In genomic region chr17:8339666-8340374, GRCm38 (mm10) we compare ENCODE assay signal across 7 mouse cellular contexts. TPM values are rescaled to one million over a fixed set of nuclear protein-coding genes. Genes with fewer than 3 reads are reported as not detected.
DNase-seq lines count a peak whose midpoint lies in the region; ATAC-seq and TF ChIP-seq lines count a peak whose summit lies in the region.

No protein-coding gene starts in this region.

- H3K4me3 ChIP-seq in liver, embryonic 11.5 days (ENCODE audit: low read depth, low read length): no peak overlapping the region
- no peak overlapping the region for H3K4me3 ChIP-seq in liver, embryonic 12.5 days
- peak overlapping the region; percentile 57 for H3K4me3 ChIP-seq in embryonic facial prominence, embryonic 15.5 days (replicated peaks)
- peak overlapping the region; percentile 60 for H3K4me3 ChIP-seq in limb, embryonic 13.5 days
- peak overlapping the region; percentile 61 for H3K4me3 ChIP-seq in olfactory bulb, adult 2 months (ENCODE audit: insufficient read depth, low read depth, low read length)

- no peaks in the 10 kb centered on the region for H3K36me3 ChIP-seq in liver, embryonic 11.5 days (ENCODE audit: control insufficient read depth, insufficient read depth, low read length)
- no peaks in the 10 kb centered on the region for H3K36me3 ChIP-seq in liver, embryonic 12.5 days
- no peaks in the 10 kb centered on the region for H3K36me3 ChIP-seq in embryonic facial prominence, embryonic 15.5 days
- no peaks in the 10 kb centered on the region for H3K36me3 ChIP-seq in limb, embryonic 13.5 days

- 34% methylated on average over 8 of the region's 8 CpGs for WGBS in liver, embryonic 11.5 days
- whole genome bisulfite sequencing in liver, embryonic 12.5 days (ENCODE audit: insufficient replicate concordance): 33% methylated on average over 8 of the region's 8 CpGs
- 20% methylated on average over 8 of the region's 8 CpGs for WGBS in embryonic facial prominence, embryonic 15.5 days
- WGBS in limb, embryonic 13.5 days: 28% methylated on average over 8 of the region's 8 CpGs
- 21% methylated on average over 8 of the region's 8 CpGs for WGBS in olfactory bulb, adult 2 months

- no peaks in the 10 kb centered on the region for H3K9me3 ChIP-seq in liver, embryonic 11.5 days (ENCODE audit: control insufficient read depth, low read length)
- H3K9me3 ChIP-seq in liver, embryonic 12.5 days (replicated peaks): no peaks in the 10 kb centered on the region
- H3K9me3 ChIP-seq in embryonic facial prominence, embryonic 15.5 days (replicated peaks): no peaks in the 10 kb centered on the region
- H3K9me3 ChIP-seq in limb, embryonic 13.5 days: no peaks in the 10 kb centered on the region

- no peak for TF ChIP-seq POLR2A in olfactory bulb, adult 2 months (IDR thresholded peaks at IDR 0.05; ENCODE audit: insufficient read depth, low read depth, low read length)

- H3K27me3 ChIP-seq in liver, embryonic 11.5 days (replicated peaks; ENCODE audit: control insufficient read depth, insufficient read depth, low read length): peaks cover 53% of the 10 kb centered on the region
- H3K27me3 ChIP-seq in liver, embryonic 12.5 days (replicated peaks): peaks cover 62% of the 10 kb centered on the region
- H3K27me3 ChIP-seq in embryonic facial prominence, embryonic 15.5 days: peaks cover 48% of the 10 kb centered on the region
- peaks cover 57% of the 10 kb centered on the region for H3K27me3 ChIP-seq in limb, embryonic 13.5 days

- no peak for DNase-seq in liver, embryonic 11.5 days (ENCODE audit: low spot score)
- no peak for DNase-seq in adrenal gland, adult 2 months
- DNase-seq in left cerebral cortex, adult 11 months (ENCODE audit: low spot score): no peak

- H3K27ac ChIP-seq in liver, embryonic 11.5 days (ENCODE audit: low read depth, low read length): no peak overlapping the region
- H3K27ac ChIP-seq in liver, embryonic 12.5 days: no peak overlapping the region
- H3K27ac ChIP-seq in embryonic facial prominence, embryonic 15.5 days (replicated peaks): no peak overlapping the region
- H3K27ac ChIP-seq in limb, embryonic 13.5 days: no peak overlapping the region
- H3K27ac ChIP-seq in olfactory bulb, adult 2 months (ENCODE audit: insufficient read depth, low read depth, low read length): peak overlapping the region; percentile 22; the same call in 1 of the 2 replicates

- H3K4me2 ChIP-seq in liver, embryonic 11.5 days: peak overlapping the region; percentile 79; the same call in 1 of the 2 replicates
- H3K4me2 ChIP-seq in liver, embryonic 12.5 days: no peak overlapping the region
- peak overlapping the region; percentile 99 for H3K4me2 ChIP-seq in embryonic facial prominence, embryonic 15.5 days (replicated peaks)
- peak overlapping the region; percentile 99 for H3K4me2 ChIP-seq in limb, embryonic 13.5 days (replicated peaks)

- no peak for TF ChIP-seq CTCF in olfactory bulb, adult 2 months (IDR thresholded peaks at IDR 0.05; ENCODE audit: insufficient read depth, low read depth, low read length)

- peaks cover 10% of the 10 kb centered on the region; the same call in 1 of the 2 replicates for H3K4me1 ChIP-seq in liver, embryonic 11.5 days (replicated peaks; ENCODE audit: control insufficient read depth, insufficient read depth, low read length)
- H3K4me1 ChIP-seq in liver, embryonic 12.5 days: peaks cover 15% of the 10 kb centered on the region; the same call in 1 of the 2 replicates
- H3K4me1 ChIP-seq in embryonic facial prominence, embryonic 15.5 days: peaks cover 18% of the 10 kb centered on the region
- peaks cover 16% of the 10 kb centered on the region for H3K4me1 ChIP-seq in limb, embryonic 13.5 days
- peaks cover 21% of the 10 kb centered on the region for H3K4me1 ChIP-seq in olfactory bulb, adult 2 months (ENCODE audit: control insufficient read depth, insufficient read depth, low read length)

- ATAC-seq in liver, embryonic 11.5 days (replicated peaks; ENCODE audit: low FRiP score): no peak
- ATAC-seq in liver, embryonic 12.5 days: no peak
- no peak for ATAC-seq in embryonic facial prominence, embryonic 15.5 days (ENCODE audit: insufficient number of reproducible peaks, low FRiP score, low TSS enrichment, low read depth)
- ATAC-seq in limb, embryonic 13.5 days (ENCODE audit: low FRiP score, low read depth): no peak

- no peak overlapping the region for H3K9ac ChIP-seq in liver, embryonic 11.5 days (ENCODE audit: low read depth, low read length)
- H3K9ac ChIP-seq in liver, embryonic 12.5 days: no peak overlapping the region
- H3K9ac ChIP-seq in embryonic facial prominence, embryonic 15.5 days: no peak overlapping the region
- H3K9ac ChIP-seq in limb, embryonic 13.5 days: no peak overlapping the region

RNA-seq across cellular contexts. Expression of gene Prr18, which starts 2.6 kb away (rescaled TPM):
- polyA plus RNA-seq in liver, embryonic 11.5 days (2014; fragmentation: Nextera tagmentation; extraction: Ambion mirVana): 0.05 and 0.13 TPM in 2 replicates
- polyA plus RNA-seq in liver, embryonic 12.5 days (2016; fragmentation: Nextera tagmentation; extraction: Ambion mirVana): 0.04 and 0.12 TPM in 2 replicates
- polyA plus RNA-seq in embryonic facial prominence, embryonic 15.5 days (2015; fragmentation: Nextera tagmentation; extraction: Ambion mirVana): 0.35 and 1.2 TPM in 2 replicates
- 0.38 and 0.50 TPM in 2 replicates for polyA plus RNA-seq in limb, embryonic 13.5 days (2015; fragmentation: Nextera tagmentation; extraction: Ambion mirVana)
- not detected in 2 replicates for polyA plus RNA-seq in olfactory bulb, adult 2 months (2012; ENCODE audit: insufficient read depth, insufficient read length, low replicate concordance, missing spikeins)
- total RNA-seq in adrenal gland, adult 2 months (2021): under 1 TPM; 0.14 to 0.49 TPM
- polyA plus RNA-seq in adrenal gland, adult 2 months (2012; rRNA removed): 0.25 and 0.38 TPM in 2 replicates

RNA-seq across cellular contexts. Expression of gene T2, which starts 16.0 kb away (rescaled TPM):
- polyA plus RNA-seq in liver, embryonic 11.5 days (2014; fragmentation: Nextera tagmentation; extraction: Ambion mirVana): 0.29 and 0.43 TPM in 2 replicates
- polyA plus RNA-seq in liver, embryonic 12.5 days (2016; fragmentation: Nextera tagmentation; extraction: Ambion mirVana): 0.08 and 0.15 TPM in 2 replicates
- polyA plus RNA-seq in embryonic facial prominence, embryonic 15.5 days (2015; fragmentation: Nextera tagmentation; extraction: Ambion mirVana): 0.60 and 1.2 TPM in 2 replicates
- polyA plus RNA-seq in limb, embryonic 13.5 days (2015; fragmentation: Nextera tagmentation; extraction: Ambion mirVana): 1.1 and 1.3 TPM in 2 replicates
- polyA plus RNA-seq in olfactory bulb, adult 2 months (2012; ENCODE audit: insufficient read depth, insufficient read length, low replicate concordance, missing spikeins): not detected in 2 replicates
- total RNA-seq in adrenal gland, adult 2 months (2021): not detected
- polyA plus RNA-seq in adrenal gland, adult 2 months (2012; rRNA removed): not detected in 2 replicates

RNA-seq across cellular contexts. Expression of gene Sft2d1, which starts 28.9 kb away (rescaled TPM):
- 73.2 and 83.3 TPM in 2 replicates for polyA plus RNA-seq in liver, embryonic 11.5 days (2014; fragmentation: Nextera tagmentation; extraction: Ambion mirVana)
- 64.0 and 64.8 TPM in 2 replicates for polyA plus RNA-seq in liver, embryonic 12.5 days (2016; fragmentation: Nextera tagmentation; extraction: Ambion mirVana)
- polyA plus RNA-seq in embryonic facial prominence, embryonic 15.5 days (2015; fragmentation: Nextera tagmentation; extraction: Ambion mirVana): 60.6 and 72.1 TPM in 2 replicates
- 60.9 and 66.4 TPM in 2 replicates for polyA plus RNA-seq in limb, embryonic 13.5 days (2015; fragmentation: Nextera tagmentation; extraction: Ambion mirVana)
- not detected in 2 replicates for polyA plus RNA-seq in olfactory bulb, adult 2 months (2012; ENCODE audit: insufficient read depth, insufficient read length, low replicate concordance, missing spikeins)
- total RNA-seq in adrenal gland, adult 2 months (2021): 10 to 100 TPM; 32.8 to 39.7 TPM
- polyA plus RNA-seq in adrenal gland, adult 2 months (2012; rRNA removed): 108 and 123 TPM in 2 replicates

RNA-seq across cellular contexts. Expression of gene Mpc1, which starts 57.1 kb away (rescaled TPM):
- 123 and 129 TPM in 2 replicates for polyA plus RNA-seq in liver, embryonic 11.5 days (2014; fragmentation: Nextera tagmentation; extraction: Ambion mirVana)
- polyA plus RNA-seq in liver, embryonic 12.5 days (2016; fragmentation: Nextera tagmentation; extraction: Ambion mirVana): 102 and 104 TPM in 2 replicates
- polyA plus RNA-seq in embryonic facial prominence, embryonic 15.5 days (2015; fragmentation: Nextera tagmentation; extraction: Ambion mirVana): 159 and 161 TPM in 2 replicates
- polyA plus RNA-seq in limb, embryonic 13.5 days (2015; fragmentation: Nextera tagmentation; extraction: Ambion mirVana): 145 and 158 TPM in 2 replicates
- not detected in 2 replicates for polyA plus RNA-seq in olfactory bulb, adult 2 months (2012; ENCODE audit: insufficient read depth, insufficient read length, low replicate concordance, missing spikeins)
- total RNA-seq in adrenal gland, adult 2 months (2021): 100 to 1,000 TPM; 296 to 304 TPM
- 92.5 and 121 TPM in 2 replicates for polyA plus RNA-seq in adrenal gland, adult 2 months (2012; rRNA removed)

Comparison
In these comparisons a context has a peak if more than half of its experiments do, and no peak if none do; other contexts are left out.
1. H3K4me3 ChIP-seq: peak in embryonic facial prominence, embryonic 15.5 days (single experiment), limb, embryonic 13.5 days (single experiment) and olfactory bulb, adult 2 months (single experiment); none in liver, embryonic 11.5 days (single experiment) and liver, embryonic 12.5 days (single experiment).